Mouse (Mus musculus): ENCODE data around the gene Lmo4.

GRCm38 (mm10) chr3:144205351-144206153 is 532 bp upstream of the Lmo4 start:
- peak; percentile 86 for TF ChIP-seq POLR2A (IDR thresholded peaks at IDR 0.05; ENCODE audit: extremely low read depth, insufficient read depth, low read length)
- no peak for TF ChIP-seq CTCF (IDR thresholded peaks at IDR 0.05; ENCODE audit: extremely low read depth, insufficient read depth, low read length)
